Mouse (Mus musculus) G1E-ER4 (cell line): ENCODE data around the gene Slc38a6. TPM values are rescaled to one million over a fixed set of nuclear protein-coding genes. Genes with fewer than 3 reads are reported as not detected.

Experiments
- GATA1 ChIP-seq: IDR thresholded peaks from one replicate; pipeline ENCODE4 v1.8.0; 2012; ENCODE audit warnings: low read length, inconsistent platforms
- polyA plus RNA-seq: library from polyadenylated mRNA; stranded (reverse); fragments of >175 nt; gene quantifications from 2 replicates; pipeline ENCODE4 v1.2.3, GENCODE M21; 2012

The Slc38a6 gene
- polyA plus RNA-seq: 1.6 and 2.3 TPM in 2 replicates

DNA sequence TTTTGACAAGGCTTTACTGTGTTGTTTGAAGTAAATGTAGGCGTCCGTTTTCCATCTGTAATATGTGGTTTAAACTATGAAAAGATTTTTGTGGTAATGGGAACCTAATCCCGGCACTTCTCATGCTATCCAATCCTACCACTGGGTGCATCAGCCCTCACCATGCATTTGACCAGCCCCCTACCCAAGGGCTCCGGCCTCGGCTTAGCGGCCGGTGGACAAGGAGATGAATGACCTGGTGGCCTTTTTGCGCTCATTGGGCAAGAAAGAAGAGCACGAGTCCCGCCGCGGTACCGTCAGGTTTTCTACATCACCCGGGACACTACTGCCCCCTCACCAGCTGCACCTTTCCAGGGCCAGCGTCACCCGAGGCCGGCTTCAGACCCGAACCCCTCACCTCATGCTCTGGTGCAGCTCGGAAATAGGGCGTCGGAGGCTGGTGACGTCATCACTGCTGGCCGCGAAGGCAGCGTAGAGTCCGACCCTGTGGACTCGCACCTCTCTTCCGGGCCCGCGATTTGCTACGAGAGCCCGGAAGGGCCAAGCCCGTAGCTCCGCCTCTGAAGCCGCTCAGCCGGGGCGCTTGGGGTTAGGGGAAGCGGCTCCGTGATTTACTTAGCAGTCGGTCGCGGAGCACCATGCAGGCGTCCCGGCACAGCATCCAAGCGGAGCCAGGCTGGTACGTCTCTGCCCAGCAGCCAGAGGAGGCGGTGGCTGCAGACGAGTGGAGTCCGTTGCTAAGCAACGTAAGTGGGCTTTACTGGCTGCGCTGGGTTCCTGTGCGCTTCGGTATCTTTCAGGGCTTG, at the start of gene Slc38a6, which contains the start of gene Trmt5:
Slc38a6 (plus strand) TSS at position 493 of the 806 bp plus-strand sequence.
Trmt5 (minus strand) TSS at position 424 of the 806 bp plus-strand sequence.
- no peak for TF ChIP-seq GATA1

DNA sequence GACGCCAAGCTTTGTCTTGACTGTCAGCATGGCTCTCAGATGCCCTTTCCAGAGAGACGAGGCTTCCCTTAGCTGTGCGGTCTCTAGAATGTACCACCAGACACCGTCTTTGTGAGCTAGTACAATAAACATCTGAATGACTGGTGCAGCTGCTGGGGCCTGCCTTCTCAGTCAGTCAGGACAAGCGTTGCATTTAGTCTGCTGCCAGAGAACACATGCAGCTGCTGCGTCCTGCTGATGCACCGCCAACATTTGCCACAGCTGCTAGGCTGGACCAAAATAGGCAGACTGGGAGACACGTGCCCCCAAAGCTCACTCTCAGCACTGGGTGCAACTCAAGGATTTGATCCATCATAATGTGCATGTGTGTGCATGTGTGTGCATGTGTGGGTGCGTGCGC, 44.6 kb upstream of the Slc38a6 start:
- no peak for TF ChIP-seq GATA1

DNA sequence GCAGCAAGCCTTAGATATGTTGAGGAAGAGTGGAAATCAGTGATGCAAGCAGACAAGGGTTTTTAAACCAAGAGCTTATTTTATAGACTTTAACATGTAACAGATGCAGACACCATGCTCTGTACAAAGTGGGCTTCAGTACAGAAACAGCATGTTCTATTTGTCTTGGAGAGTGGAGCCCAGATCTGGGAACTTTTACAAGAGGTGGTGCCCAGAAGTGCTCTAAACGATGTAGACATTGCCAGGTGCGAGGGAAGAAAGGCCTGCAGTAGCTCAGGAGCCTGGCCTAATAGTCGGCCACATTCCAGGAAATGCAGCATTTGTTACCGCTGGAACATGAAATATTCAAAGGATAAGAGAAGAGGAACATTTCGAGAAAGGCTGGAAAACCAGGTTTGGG, 40.9 kb upstream of the Slc38a6 start:
- TF ChIP-seq GATA1: no peak

DNA sequence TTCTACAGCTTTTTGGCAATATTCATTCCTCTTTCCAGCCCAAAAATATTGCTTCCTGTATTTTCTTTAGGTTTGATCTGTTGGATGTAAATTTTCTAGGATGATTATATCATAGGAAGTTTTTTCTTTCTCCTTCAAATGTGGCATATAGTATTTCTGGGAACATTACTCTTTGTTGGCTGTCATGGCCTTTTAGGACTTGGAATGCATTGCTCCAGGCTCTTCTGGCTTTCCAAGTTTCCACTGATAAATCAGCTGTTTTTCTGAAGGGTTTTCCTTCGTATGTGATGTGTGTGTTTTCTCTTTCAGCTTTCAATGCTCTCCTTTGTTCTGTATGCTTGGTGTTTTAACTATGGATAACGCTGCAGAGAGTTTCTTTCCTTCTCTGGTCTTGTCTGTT, 31.6 kb upstream of the Slc38a6 start:
- no peak for TF ChIP-seq GATA1

DNA sequence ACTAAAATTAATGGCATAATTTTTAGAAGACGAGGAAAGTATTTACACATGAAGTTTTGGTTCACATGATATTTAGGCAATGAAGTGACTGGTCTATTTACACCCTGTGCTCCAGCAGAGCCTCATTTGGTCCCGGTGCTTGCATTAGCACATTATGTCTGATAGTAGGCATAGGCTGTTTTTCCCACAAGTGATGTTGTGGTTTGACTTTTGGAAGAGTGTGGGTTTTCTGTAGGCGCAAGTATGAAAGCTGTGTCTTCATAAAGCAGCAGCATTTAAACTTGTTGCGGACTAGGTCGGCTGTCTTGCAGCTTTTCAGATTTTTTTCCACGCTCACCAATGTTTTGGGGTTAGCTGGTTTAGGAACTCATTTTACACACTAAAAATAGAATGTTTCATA, 27.3 kb upstream of the Slc38a6 start:
- TF ChIP-seq GATA1: no peak

DNA sequence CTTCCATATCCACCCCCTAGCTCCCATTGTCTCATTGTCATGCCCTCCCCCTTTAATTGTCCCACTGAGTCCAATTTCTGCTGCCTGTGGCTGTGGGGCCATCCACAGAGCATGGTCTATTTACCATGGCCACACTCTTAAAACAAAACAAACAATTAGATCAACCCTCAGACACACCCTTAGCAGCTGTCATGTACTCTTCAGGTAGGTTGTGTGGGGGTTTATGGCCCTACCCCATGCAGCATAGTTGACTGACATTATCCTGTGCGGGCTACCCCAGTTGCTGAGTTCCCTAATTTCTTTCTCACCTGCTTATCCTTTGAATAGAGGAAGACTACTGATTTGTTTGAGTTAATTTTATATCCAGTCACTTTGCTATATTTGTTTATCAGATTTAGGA, 26.2 kb upstream of the Slc38a6 start:
- TF ChIP-seq GATA1: no peak

DNA sequence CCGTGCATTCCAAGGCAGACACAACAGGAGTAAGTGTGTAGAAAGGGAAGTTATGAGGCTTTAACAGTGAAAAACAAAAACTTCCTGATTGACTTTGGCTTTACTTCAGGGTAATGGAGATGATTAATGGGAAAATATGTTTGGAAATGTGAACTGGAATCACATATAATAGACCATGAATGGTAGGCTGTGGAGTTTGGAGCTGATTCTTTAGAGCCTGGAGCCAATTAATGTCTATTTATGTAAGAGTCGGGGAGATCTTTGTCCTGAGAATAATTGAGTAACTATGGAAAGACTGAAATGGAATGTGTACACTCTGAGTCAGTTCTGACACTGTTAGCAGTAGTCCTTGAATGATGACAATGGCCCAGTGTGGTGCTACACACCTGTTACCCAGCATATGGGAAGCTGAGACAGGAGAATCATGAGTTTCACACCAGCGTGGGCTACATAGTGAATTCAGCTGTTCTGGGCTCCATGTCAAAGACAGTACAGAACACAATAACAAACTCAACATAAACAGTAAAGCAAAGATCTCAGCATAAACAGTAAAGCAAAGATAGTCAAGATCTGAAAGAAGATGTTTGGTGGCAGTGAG, 21.1 kb upstream of the Slc38a6 start:
- TF ChIP-seq GATA1: no peak

DNA sequence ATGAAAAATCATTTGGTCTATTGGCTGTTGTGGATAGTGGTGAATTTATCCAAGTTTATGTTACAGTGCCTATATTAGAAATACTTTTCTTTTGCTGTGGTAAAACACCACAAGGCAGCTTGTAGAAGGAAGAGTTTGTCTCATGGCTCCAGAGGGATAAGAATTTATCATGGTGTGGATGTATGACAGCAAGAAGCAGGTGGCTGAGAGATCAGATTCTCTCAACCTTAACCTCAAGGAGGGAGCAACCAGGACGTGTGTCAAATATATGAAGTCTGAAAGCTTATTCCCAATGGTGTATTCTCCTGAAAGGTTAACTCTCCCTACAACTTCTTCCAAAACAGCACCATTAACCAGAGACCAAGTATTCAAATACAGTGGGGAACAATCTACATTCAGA, 20.0 kb upstream of the Slc38a6 start:
- TF ChIP-seq GATA1: no peak

DNA sequence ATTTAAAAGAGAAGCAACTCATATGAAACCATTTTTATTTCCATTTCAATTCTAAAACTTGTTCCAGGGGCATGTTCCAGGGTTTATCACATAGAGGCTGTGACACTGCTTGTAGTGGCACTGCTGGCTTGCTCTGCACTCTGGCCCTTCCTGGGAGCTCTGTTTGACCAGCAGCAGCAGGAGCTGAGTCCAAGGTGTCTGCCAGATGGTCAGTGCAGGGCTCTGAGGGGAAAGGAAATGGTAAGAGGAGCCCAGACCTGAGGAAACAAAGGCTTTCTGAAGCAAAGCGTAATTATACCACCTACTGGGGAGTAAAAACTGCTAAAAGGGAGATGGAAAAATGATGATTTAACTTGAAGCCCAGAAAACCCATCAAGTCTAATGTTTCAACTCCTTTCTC, 18.1 kb upstream of the Slc38a6 start:
- no peak for TF ChIP-seq GATA1

DNA sequence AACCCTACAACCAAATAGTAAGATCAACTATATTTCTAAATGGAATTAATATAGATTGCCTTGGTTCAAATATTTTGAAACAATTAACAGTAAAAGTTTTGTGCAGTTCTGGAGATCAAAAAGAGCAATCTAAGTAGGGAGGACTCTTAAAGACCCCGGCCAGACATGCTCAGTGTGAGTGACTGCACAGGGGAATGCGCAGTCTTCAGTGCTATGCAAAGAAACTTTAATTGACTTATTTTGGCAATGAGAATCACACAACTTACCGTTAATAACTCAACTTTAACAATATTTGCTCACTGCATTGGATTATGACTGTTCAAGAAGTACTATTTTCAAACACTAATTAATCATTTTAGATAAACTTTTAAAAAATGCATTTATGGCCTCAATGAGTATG, 17.0 kb upstream of the Slc38a6 start:
- no peak for TF ChIP-seq GATA1

DNA sequence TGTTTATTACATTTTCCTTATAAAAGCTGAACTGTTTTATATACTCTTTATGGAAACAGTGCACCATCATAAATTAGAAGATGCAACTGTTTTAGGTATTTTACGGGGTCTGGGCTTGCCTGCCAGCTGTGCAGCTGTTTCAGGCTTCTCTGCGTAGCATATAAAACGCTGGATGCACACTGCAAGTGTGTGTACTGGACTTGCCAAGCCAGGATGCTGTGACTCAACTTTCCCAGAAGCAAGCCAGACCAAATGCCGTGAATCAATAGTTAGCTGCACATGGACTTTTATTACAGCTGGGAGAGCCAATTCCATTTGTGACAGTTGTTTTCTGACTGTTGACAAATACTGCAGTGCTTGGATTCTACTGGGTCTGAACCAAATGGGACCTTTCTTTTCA, 16.6 kb upstream of the Slc38a6 start:
- TF ChIP-seq GATA1: no peak

DNA sequence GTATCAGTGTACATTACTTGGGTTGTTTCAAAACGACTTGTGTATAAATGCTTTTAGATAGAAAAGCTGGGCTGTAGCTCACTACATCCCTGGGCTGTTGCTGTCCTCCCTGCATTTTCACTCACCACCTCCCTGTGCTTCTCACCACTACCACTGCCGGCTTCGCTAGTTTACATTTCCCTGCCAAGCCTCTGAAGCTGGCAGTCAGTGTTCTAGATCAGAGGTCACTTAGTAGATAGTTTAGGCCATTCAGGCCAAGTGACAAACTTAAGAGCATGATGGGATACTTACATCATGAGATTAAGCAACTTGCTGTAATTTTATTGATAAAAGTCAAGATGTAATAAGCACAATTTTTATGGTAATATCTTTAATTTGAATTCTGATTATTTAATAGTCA, 11.7 kb upstream of the Slc38a6 start:
- no peak for TF ChIP-seq GATA1

DNA sequence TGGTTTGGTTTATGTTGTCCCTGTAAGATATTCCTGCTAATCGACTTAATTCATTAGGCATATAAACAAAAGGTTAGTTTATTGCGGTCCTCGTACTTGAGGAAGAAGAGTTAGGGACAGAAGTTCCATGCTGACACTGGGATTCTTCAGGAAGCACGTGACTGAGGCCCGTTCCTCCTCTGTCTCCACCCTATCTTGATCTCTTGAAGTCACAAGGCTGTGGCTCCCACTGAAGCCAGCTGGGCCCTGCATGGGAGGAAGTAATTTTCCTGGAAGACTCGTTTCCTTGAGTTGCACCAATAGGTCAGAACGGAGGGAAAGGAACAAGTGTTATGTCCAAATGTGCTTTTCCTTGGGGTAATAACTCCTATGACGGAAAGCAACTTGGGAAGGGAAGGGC, 1.0 kb downstream of the Slc38a6 start:
- TF ChIP-seq GATA1: no peak

DNA sequence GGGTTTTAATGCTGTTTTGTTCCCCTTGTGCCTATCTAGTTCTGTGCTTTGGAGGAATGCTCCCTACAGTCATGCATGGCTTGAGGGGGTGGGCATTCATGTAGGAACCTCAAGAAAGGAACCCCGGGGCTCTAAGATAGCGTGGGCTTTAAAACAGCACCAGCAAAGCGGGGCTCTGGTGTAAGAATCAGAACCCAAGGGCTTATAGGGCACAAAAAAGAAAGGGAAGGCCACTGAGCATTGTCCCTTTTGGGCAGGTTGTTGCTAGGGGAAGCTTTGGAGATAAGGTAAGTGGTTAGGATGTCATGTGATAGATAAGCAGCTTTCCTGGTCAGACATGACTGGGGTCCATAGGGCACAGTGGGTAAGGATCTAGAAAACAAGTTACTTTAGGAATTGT, 2.0 kb downstream of the Slc38a6 start:
- no peak for TF ChIP-seq GATA1

DNA sequence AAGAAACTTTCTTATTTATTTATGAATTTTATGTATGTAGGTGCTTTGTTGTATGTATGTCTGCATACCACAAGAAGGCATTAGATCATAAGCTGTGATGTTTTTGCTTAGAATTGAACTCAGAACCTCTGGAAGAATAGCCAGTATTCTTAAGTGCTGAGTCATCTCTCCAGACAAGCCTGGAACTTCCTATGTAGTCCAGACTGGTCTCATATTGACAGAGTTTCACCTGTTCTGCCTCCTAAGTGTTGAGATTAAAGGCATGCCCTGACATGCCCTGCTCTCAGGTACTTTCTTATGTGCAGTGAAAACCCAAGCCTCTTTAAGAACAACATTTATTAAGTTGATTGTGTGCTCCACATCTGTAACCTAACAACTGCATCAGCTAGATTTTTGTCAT, 8.3 kb downstream of the Slc38a6 start:
- TF ChIP-seq GATA1: no peak

DNA sequence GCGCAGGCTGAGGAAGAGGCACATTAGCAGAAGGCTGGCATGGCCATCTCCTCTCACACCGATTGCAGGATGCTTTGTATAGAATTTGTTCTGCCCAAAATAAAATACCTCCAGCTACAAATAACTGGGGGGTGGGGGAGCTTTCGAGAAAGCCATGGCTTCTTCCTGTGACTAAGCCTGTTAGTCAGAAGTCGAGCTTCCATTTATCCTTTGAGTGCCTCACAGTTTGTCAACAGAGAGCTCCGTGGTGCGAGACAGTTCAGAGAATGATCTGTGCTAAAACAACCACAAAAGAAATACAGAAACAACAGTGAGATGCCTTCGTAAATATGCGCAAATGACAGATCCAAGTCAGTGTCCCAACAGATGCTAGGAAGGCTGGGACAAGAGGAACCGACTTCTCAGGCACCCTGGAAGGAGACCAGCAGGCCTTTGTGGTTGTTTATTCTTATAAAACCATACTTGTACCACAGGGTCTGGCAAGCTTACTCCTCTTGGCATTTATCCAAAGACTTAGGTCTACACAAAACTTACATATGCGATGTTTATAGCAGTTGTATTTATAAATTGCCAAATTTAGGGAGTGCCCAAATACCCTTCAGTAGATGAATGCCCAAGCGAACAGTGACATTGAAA, 9.0 kb downstream of the Slc38a6 start:
- TF ChIP-seq GATA1: no peak

DNA sequence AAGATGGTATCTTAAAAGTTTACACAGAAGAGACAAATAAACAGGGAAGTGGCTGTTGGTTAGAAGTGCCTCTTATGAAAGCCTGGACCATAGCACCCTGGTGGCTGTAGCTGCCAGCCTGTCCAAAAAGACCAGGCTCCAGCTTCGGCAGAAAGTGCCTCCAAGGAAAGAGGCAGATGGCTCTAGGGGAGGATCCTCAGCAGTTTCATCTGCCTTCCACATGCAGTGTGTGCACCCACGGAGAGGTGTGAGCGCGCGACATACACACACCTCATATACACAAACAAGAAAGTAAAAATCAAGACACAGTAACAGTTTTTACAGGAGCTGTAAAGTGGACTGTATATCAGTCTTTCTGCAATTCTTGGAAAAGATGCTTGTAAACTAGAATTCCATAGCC, 12.0 kb downstream of the Slc38a6 start:
- TF ChIP-seq GATA1: no peak

DNA sequence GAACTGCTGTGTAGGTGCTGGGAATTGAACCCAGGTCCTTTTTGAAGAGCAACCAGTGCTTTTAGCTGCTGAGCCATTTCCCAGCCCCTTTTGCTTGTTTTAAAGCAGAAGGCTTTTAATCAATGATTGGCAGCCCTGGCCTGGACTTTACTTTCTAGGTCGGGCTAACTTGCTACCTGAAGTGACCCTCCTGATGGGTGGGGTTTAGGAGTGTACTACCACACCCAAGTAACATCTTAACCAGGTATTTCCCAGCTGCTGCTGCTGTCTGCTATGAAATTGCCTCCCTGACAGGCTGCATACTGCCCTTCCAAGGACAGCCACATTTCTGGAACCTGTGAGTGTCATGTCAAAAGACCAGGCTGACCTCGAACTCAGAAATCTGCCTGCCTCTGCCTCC, 14.0 kb downstream of the Slc38a6 start:
- TF ChIP-seq GATA1: no peak
